Mouse (Mus musculus): ENCODE measurements around the gene Ciao1.
A peak's percentile ranks its signal among the peaks of the same experiment; 100 is the strongest.
"Not testable (repeated sequence)": the region's sequence is repeated elsewhere in the genome, so short reads cannot be mapped to it uniquely, and the experiment has no call there.

Ciao1 gene

GRCm38 (mm10) chr2:127250291-127251008 lies 2.8 kb upstream of the Ciao1 start:
- DNase-seq (ENCODE audit: low spot score): no peak

- peak; percentile 45 for DNase-seq (ENCODE audit: low spot score)
These were observed 853 bp upstream of the Ciao1 start for GRCm38 (mm10) chr2:127248334-127249004.

GRCm38 (mm10) chr2:127240065-127240464 lies 7.6 kb downstream of the Ciao1 start:
- DNase-seq (ENCODE audit: low spot score): no peak

- no peak for DNase-seq (ENCODE audit: low spot score)
These were observed 9.6 kb downstream of the Ciao1 start for GRCm38 (mm10) chr2:127237897-127238610.

GRCm38 (mm10) chr2:127225261-127225660 lies 22.4 kb downstream of the Ciao1 start:
- DNase-seq (ENCODE audit: low spot score): no peak

GRCm38 (mm10) chr2:127217746-127218145 lies 29.9 kb downstream of the Ciao1 start:
- no peak for DNase-seq (ENCODE audit: low spot score)

GRCm38 (mm10) chr2:127210701-127211100 lies 36.9 kb downstream of the Ciao1 start:
- DNase-seq (ENCODE audit: low spot score): no peak

GRCm38 (mm10) chr2:127208452-127208769 lies 39.2 kb downstream of the Ciao1 start:
- DNase-seq (ENCODE audit: low spot score): no peak

GRCm38 (mm10) chr2:127207547-127208451 lies 39.8 kb downstream of the Ciao1 start, which contains the start of the genes 1810024B03Rik and Snrnp200:
Gene 1810024B03Rik (minus strand): TSS chr2:127208280.
Gene Snrnp200 (plus strand): TSS chr2:127208386.
- DNase-seq (ENCODE audit: low spot score): peak; percentile 97

- DNase-seq (ENCODE audit: low spot score): no peak
These were observed 40.7 kb downstream of the Ciao1 start for GRCm38 (mm10) chr2:127206916-127207315.

- DNase-seq (ENCODE audit: low spot score): not testable (repeated sequence)
These were observed 41.7 kb downstream of the Ciao1 start for GRCm38 (mm10) chr2:127205936-127206335.

GRCm38 (mm10) chr2:127204932-127205331 lies 42.7 kb downstream of the Ciao1 start:
- peak; percentile 62 for DNase-seq (ENCODE audit: low spot score)

Data from T-cell, adult 2 months (primary cell).